Mouse (Mus musculus) left cerebral cortex, adult 6 months (tissue): ENCODE data around the gene Krt24. TPM values are rescaled to one million over a fixed set of nuclear protein-coding genes. Genes with fewer than 3 reads are reported as not detected.

ENCODE experiments used
- long read RNA-seq, 2 experiments: library from polyadenylated mRNA; unstranded; transcript quantifications; one replicate each; pipeline ENCODE4 v2.0.0; 2019 to 2020
- polyA plus RNA-seq: library from polyadenylated mRNA; unstranded; fragments of <200 nt; fragmentation: Nextera tagmentation; gene quantifications from 2 replicates; pipeline ENCODE4 v1.2.3, GENCODE M21; 2021

The Krt24 gene
- not detected in 2 replicates for polyA plus RNA-seq
- long read RNA-seq, experiment 1: 0 reads
- long read RNA-seq, experiment 2: 0 reads

GRCm38 (mm10) chr11:99284833-99285312, at the start of gene Krt24:
TSS of gene Krt24 (minus strand) at chr11:99285262.

GRCm38 (mm10) chr11:99322851-99323250, 37.8 kb upstream of the Krt24 start, which contains the start of gene Krt25:
TSS of gene Krt25 (minus strand) at chr11:99322951.

GRCm38 (mm10) chr11:99243820-99244374, 41.2 kb downstream of the Krt24 start, which contains the start of gene Krt222:
TSS of gene Krt222 (minus strand) at chr11:99244085.

GRCm38 (mm10) chr11:99230261-99231048, 54.6 kb downstream of the Krt24 start, which contains the start of gene Smarce1:
TSS of gene Smarce1 (minus strand) at chr11:99231017.

Other genes starting within 250 kb of the Krt24 start
- gene Igfbp4, start 244.0 kb downstream of the Krt24 start, polyA plus RNA-seq: 95.6 and 116 TPM in 2 replicates
- 0.06 and 0.08 TPM in 2 replicates for gene Tns4, start 196.0 kb downstream of the Krt24 start, polyA plus RNA-seq
- gene Ccr7, start 130.2 kb downstream of the Krt24 start, polyA plus RNA-seq: 0.13 TPM in 1 of 2 replicates, not detected in the other
- 31.1 and 43.0 TPM in 2 replicates for gene Smarce1, start 54.2 kb downstream of the Krt24 start, polyA plus RNA-seq
- 16.5 and 18.7 TPM in 2 replicates for gene Krt222, start 41.2 kb downstream of the Krt24 start, polyA plus RNA-seq
- gene Krt25, start 37.7 kb upstream of the Krt24 start, polyA plus RNA-seq: not detected in 2 replicates
- gene Krt26, start 52.7 kb upstream of the Krt24 start, polyA plus RNA-seq: 0.05 TPM in 1 of 2 replicates, not detected in the other
- gene Krt27, start 65.8 kb upstream of the Krt24 start, polyA plus RNA-seq: not detected in 2 replicates
- gene Krt28, start 89.6 kb upstream of the Krt24 start, polyA plus RNA-seq: 0.13 and 0.16 TPM in 2 replicates
- 39.1 and 40.8 TPM in 2 replicates for gene Krt10, start 104.1 kb upstream of the Krt24 start, polyA plus RNA-seq
- gene Krt12, start 137.0 kb upstream of the Krt24 start, polyA plus RNA-seq: 21.1 and 24.0 TPM in 2 replicates
- gene Krt20, start 152.9 kb upstream of the Krt24 start, polyA plus RNA-seq: 0.43 TPM in 1 of 2 replicates, not detected in the other
- not detected in 2 replicates for gene Krt23, start 207.9 kb upstream of the Krt24 start, polyA plus RNA-seq
- gene Krt39, start 236.1 kb upstream of the Krt24 start, polyA plus RNA-seq: not detected in 2 replicates